Mouse (Mus musculus): ENCODE data around the gene Itih2.

- TF ChIP-seq POLR2A (IDR thresholded peaks at IDR 0.05; ENCODE audit: insufficient read depth, low read depth, low read length): no peak
- TF ChIP-seq CTCF (IDR thresholded peaks at IDR 0.05; ENCODE audit: insufficient read depth, low read depth, low read length): no peak
Observed at GRCm38 (mm10) chr2:10126122-10126521, 5.1 kb downstream of the Itih2 start.
